Mouse (Mus musculus) naive thymus-derived CD4-positive, alpha-beta T cell, adult 5 months (primary cell): ENCODE results near the gene BC055324. TPM values are rescaled to one million over a fixed set of nuclear protein-coding genes. Genes with fewer than 3 reads are reported as not detected.

Experiments
- polyA plus RNA-seq: library from polyadenylated mRNA; unstranded; fragments of 100-300 nt; shearing (Covaris generic); gene quantifications from one replicate; pipeline ENCODE4 v1.2.1, GENCODE M21; 2017

Gene BC055324
- polyA plus RNA-seq: 2.3 TPM

GRCm38 (mm10) chr1:163994721-163995608 lies at the start of gene BC055324, which contains the start of gene Mettl18:
TSS of gene BC055324 (minus strand) at chr1:163994796.
TSS of gene Mettl18 (plus strand) at chr1:163994889.

GRCm38 (mm10) chr1:163928846-163929245 lies 65.8 kb downstream of the BC055324 start, which contains the start of gene Scyl3:
TSS of gene Scyl3 (plus strand) at chr1:163929100.

Other genes with a start within 250 kb of the BC055324 start
- gene Kifap3, start 215.2 kb downstream of the BC055324 start, polyA plus RNA-seq: 2.0 TPM
- gene Scyl3, start 65.7 kb downstream of the BC055324 start, polyA plus RNA-seq: 44.1 TPM
- gene Mettl18, start 93 bp upstream of the BC055324 start, polyA plus RNA-seq: 11.3 TPM
- 0.35 TPM for gene Sele, start 53.4 kb upstream of the BC055324 start, polyA plus RNA-seq
- 730 TPM for gene Sell, start 67.2 kb upstream of the BC055324 start, polyA plus RNA-seq
- gene Selp, start 120.5 kb upstream of the BC055324 start, polyA plus RNA-seq: 0.67 TPM
- gene F5, start 157.0 kb upstream of the BC055324 start, polyA plus RNA-seq: not detected